Mouse (Mus musculus) embryonic facial prominence, embryonic 14.5 days (tissue): Measurements from ENCODE around the gene Sytl5. TPM values are rescaled to one million over a fixed set of nuclear protein-coding genes. Genes with fewer than 3 reads are reported as not detected.

ENCODE experiments used
- ATAC-seq: fragments of 200-750 bp; cut with Nextera tagmentation; 2 replicates; pipeline ENCODE4 v1.8.0; 2017; ENCODE audit warnings: low read depth, moderate number of reproducible peaks, moderate TSS enrichment
- DNase-seq: peaks from one replicate; pipeline ENCODE4 v3.0.0-alpha.2; 2015; ENCODE audit warnings: low spot score
- H3K27ac ChIP-seq: fragments of 300-500 bp; sonication (generic); replicated peaks from 2 replicates; pipeline ENCODE4 v1.5.1; 2014; ENCODE audit warnings: low read depth, mild to moderate bottlenecking, low read length, moderate library complexity
- H3K27me3 ChIP-seq: fragments of 300-500 bp; sonication (generic); replicated peaks from 2 replicates; pipeline ENCODE4 v1.6.1; 2014; ENCODE audit warnings: low read length; ENCODE audit not compliant: control insufficient read depth, insufficient read depth
- H3K36me3 ChIP-seq: fragments of 300-500 bp; sonication (generic); 2 replicates; pipeline ENCODE4 v1.6.1; 2014; ENCODE audit warnings: low read length, mixed read lengths; ENCODE audit not compliant: control insufficient read depth, insufficient read depth
- H3K4me1 ChIP-seq: fragments of 300-500 bp; sonication (generic); 2 replicates; pipeline ENCODE4 v1.6.1; 2014; ENCODE audit warnings: antibody characterized with exemption, low read length; ENCODE audit not compliant: control insufficient read depth, insufficient read depth
- H3K4me2 ChIP-seq: fragments of 300-500 bp; sonication (generic); 2 replicates; pipeline ENCODE4 v1.6.1; 2014; ENCODE audit warnings: low read depth, mild to moderate bottlenecking, low read length, moderate library complexity, mixed read lengths
- H3K4me3 ChIP-seq: fragments of 300-500 bp; sonication (generic); 2 replicates; pipeline ENCODE4 v1.5.1; 2014; ENCODE audit warnings: low read depth, mild to moderate bottlenecking, low read length
- H3K9ac ChIP-seq: fragments of 300-500 bp; sonication (generic); 2 replicates; pipeline ENCODE4 v1.6.1; 2014; ENCODE audit warnings: low read depth, mild to moderate bottlenecking, low read length, moderate library complexity, mixed read lengths
- H3K9me3 ChIP-seq: fragments of 300-500 bp; sonication (generic); 2 replicates; pipeline ENCODE4 v1.6.1; 2016; ENCODE audit warnings: low read length; ENCODE audit not compliant: control insufficient read depth
- WGBS: fragments of 180-500 bp; shearing (Covaris S2); extraction: QIAGEN DNeasy Blood & Tissue Kit; methylation state at CpG from one replicate; pipeline ENCODE4 v1.1.7; 2014; 5-methylcytosine and 5-hydroxymethylcytosine counted together
- polyA plus RNA-seq: library from polyadenylated mRNA; unstranded; fragments of >200 nt; fragmentation: Nextera tagmentation; extraction: Ambion mirVana; gene quantifications from 2 replicates; pipeline ENCODE4 v1.2.1, GENCODE M21; 2014

The Sytl5 gene
- polyA plus RNA-seq, 1 experiment from 2014 or later, result 0.51 TPM

- H3K4me1 ChIP-seq, result no peaks in the 10 kb centered on the region
- no peak overlapping the region for H3K9ac ChIP-seq
- DNase-seq (no peak), ATAC-seq (no peak)
- no peak overlapping the region for H3K4me3 ChIP-seq
- no peak overlapping the region for H3K27ac ChIP-seq
- 53% methylated on average over 1 of the region's 1 CpGs for WGBS
- H3K9me3 ChIP-seq, result no peaks in the 10 kb centered on the region
- H3K36me3 ChIP-seq, result no peaks in the 10 kb centered on the region
- H3K27me3 ChIP-seq, result no peaks in the 10 kb centered on the region
- H3K4me2 ChIP-seq, result no peak overlapping the region
Measured at GRCm38 (mm10) chrX:10005946-10006345, 120.5 kb downstream of the Sytl5 start.

GRCm38 (mm10) chrX:10007675-10008270, 122.4 kb downstream of the Sytl5 start:
- Histone ChIP-seq H3K9ac (no peak overlapping the region), H3K4me1 (no peaks in the 10 kb centered on the region), H3K4me2 (no peak overlapping the region), H3K9me3 (no peaks in the 10 kb centered on the region), H3K27ac (no peak overlapping the region), H3K4me3 (no peak overlapping the region), H3K27me3 (no peaks in the 10 kb centered on the region), H3K36me3 (no peaks in the 10 kb centered on the region)
- WGBS, result 88% methylated on average over 1 of the region's 1 CpGs
- DNase-seq (no peak), ATAC-seq (no peak)

GRCm38 (mm10) chrX:10010202-10010601, 124.8 kb downstream of the Sytl5 start:
- no peak overlapping the region for H3K4me2 ChIP-seq
- ATAC-seq (no peak), DNase-seq (no peak)
- H3K9me3 ChIP-seq, result no peaks in the 10 kb centered on the region
- no peak overlapping the region for H3K27ac ChIP-seq
- no peaks in the 10 kb centered on the region for H3K4me1 ChIP-seq
- no peaks in the 10 kb centered on the region for H3K36me3 ChIP-seq
- H3K27me3 ChIP-seq, result no peaks in the 10 kb centered on the region
- H3K4me3 ChIP-seq, result no peak overlapping the region
- no peak overlapping the region for H3K9ac ChIP-seq

- H3K36me3 ChIP-seq, result no peaks in the 10 kb centered on the region
- H3K9ac ChIP-seq, result no peak overlapping the region
- no peaks in the 10 kb centered on the region for H3K4me1 ChIP-seq
- no peak for DNase-seq
- H3K4me2 ChIP-seq, result no peak overlapping the region
- H3K9me3 ChIP-seq, result no peaks in the 10 kb centered on the region
- H3K4me3 ChIP-seq, result no peak overlapping the region
- no peaks in the 10 kb centered on the region for H3K27me3 ChIP-seq
- no peak overlapping the region for H3K27ac ChIP-seq
- no peak for ATAC-seq
Measured at GRCm38 (mm10) chrX:10034666-10035065, 149.2 kb downstream of the Sytl5 start.

Other genes starting within 250 kb of the Sytl5 start
- 59.9 and 60.5 TPM in 2 replicates for gene Dynlt3, start 222.6 kb upstream of the Sytl5 start, polyA plus RNA-seq
- not detected in 2 replicates for gene Hypm, start 38.7 kb upstream of the Sytl5 start, polyA plus RNA-seq
- not detected in 2 replicates for gene H2al3, start 35.9 kb upstream of the Sytl5 start, polyA plus RNA-seq
- 84.8 and 85.3 TPM in 2 replicates for gene Srpx, start 232.1 kb downstream of the Sytl5 start, polyA plus RNA-seq